Mouse (Mus musculus): ENCODE measurements around the gene Elf1. TPM values are rescaled to one million over a fixed set of nuclear protein-coding genes. Genes with fewer than 3 reads are reported as not detected.
"Not testable (repeated sequence)": the region's sequence is repeated elsewhere in the genome, so short reads cannot be mapped to it uniquely, and the experiment has no call there.

Elf1 gene
- polyA plus RNA-seq, 1 experiment from 2014 or later: 20.2 TPM

- Histone ChIP-seq H3K4me1 (ENCODE audit: insufficient read depth) (peaks cover 7% of the 10 kb centered on the region; the same call in 1 of the 2 replicates), H3K27ac (ENCODE audit: low read depth) (no peak overlapping the region), H3K9ac (no peak overlapping the region), H3K36me3 (ENCODE audit: insufficient read depth) (no peaks in the 10 kb centered on the region), H3K27me3 (ENCODE audit: insufficient read depth, low read length) (no peaks in the 10 kb centered on the region), H3K9me3 (ENCODE audit: low read depth, low read length) (no peaks in the 10 kb centered on the region), H3K4me2 (no peak overlapping the region), H3K4me3 (ENCODE audit: low read depth, low read length) (no peak overlapping the region)
- ATAC-seq (ENCODE audit: insufficient read depth) (no peak; the same call in 1 of the 2 replicates), DNase-seq (no peak)
- WGBS: 87% methylated on average over 9 of the region's 9 CpGs
- no peak for TF ChIP-seq CTCF (IDR thresholded peaks at IDR 0.05; ENCODE audit: low read depth)
These were observed 41.4 kb downstream of the Elf1 start for GRCm38 (mm10) chr14:79522387-79522786.

DNA sequence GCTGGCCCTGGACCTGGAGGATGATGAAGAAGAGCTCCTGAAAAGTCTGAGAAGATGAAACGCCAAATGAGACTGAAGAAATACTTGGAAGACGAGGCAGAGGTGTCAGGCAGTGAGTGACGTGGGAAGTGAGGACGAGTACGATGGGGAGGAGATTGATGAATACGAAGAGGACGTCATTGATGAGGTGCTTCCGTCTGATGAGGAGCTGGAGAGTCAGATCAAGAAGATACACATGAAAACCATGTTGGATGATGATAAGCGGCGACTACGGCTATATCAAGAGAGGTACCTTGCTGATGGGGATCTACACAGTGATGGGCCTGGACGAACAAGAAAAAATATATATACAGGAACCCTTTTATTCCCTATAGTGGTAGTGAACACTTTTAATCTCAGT lies 45.1 kb downstream of the Elf1 start:
- H3K9ac ChIP-seq; H3K4me3 ChIP-seq (ENCODE audit: low read depth, low read length); H3K36me3 ChIP-seq (ENCODE audit: insufficient read depth); ATAC-seq (ENCODE audit: insufficient read depth); H3K9me3 ChIP-seq (ENCODE audit: low read depth, low read length); H3K4me1 ChIP-seq (ENCODE audit: insufficient read depth); H3K4me2 ChIP-seq; DNase-seq; H3K27me3 ChIP-seq (ENCODE audit: insufficient read depth, low read length); H3K27ac ChIP-seq (ENCODE audit: low read depth): not testable (repeated sequence)
- WGBS: 80% methylated on average over 12 of the region's 12 CpGs

DNA sequence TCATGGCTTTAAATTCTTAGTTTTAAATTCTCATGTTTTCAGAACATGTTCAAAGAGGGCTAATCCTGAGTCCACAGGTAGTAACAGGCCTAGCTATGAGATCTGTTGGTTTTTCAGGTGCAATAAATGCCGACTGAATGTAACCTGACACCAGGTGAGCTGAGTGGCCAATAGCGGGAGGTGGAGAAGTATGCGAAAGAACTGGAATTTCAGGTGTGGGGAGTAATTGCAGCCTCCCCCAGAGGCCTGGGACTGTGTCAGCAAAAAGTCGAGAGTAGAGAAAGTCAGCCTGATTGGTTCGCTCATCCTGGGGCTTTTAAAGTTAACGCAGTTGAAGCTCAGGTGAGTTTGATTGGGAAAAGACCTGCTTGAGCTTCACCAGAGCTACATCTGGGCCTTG lies 46.7 kb downstream of the Elf1 start:
- Histone ChIP-seq H3K4me1 (ENCODE audit: insufficient read depth) (peaks cover 3% of the 10 kb centered on the region; the same call in 1 of the 2 replicates), H3K27ac (ENCODE audit: low read depth) (peak overlapping the region; percentile 77; the same call in 1 of the 2 replicates), H3K27me3 (ENCODE audit: insufficient read depth, low read length) (no peaks in the 10 kb centered on the region), H3K4me2 (no peak overlapping the region), H3K9me3 (ENCODE audit: low read depth, low read length) (no peaks in the 10 kb centered on the region), H3K9ac (no peak overlapping the region), H3K4me3 (ENCODE audit: low read depth, low read length) (no peak overlapping the region), H3K36me3 (ENCODE audit: insufficient read depth) (no peaks in the 10 kb centered on the region)
- no peak for TF ChIP-seq CTCF (IDR thresholded peaks at IDR 0.05; ENCODE audit: low read depth)
- ATAC-seq (ENCODE audit: insufficient read depth) (peak; percentile 94), DNase-seq (peak; percentile 83)
- WGBS: 43% methylated on average over 6 of the region's 6 CpGs

GRCm38 (mm10) chr14:79529581-79530554 lies 48.9 kb downstream of the Elf1 start:
- no peak overlapping the region for H3K4me3 ChIP-seq (ENCODE audit: low read depth, low read length)
- TF ChIP-seq CTCF (IDR thresholded peaks at IDR 0.05; ENCODE audit: low read depth): no peak
- H3K9me3 ChIP-seq (ENCODE audit: low read depth, low read length): no peaks in the 10 kb centered on the region
- no peak overlapping the region; the same call in 1 of the 2 replicates for H3K27ac ChIP-seq (ENCODE audit: low read depth)
- no peak for ATAC-seq (ENCODE audit: insufficient read depth)
- no peak overlapping the region for H3K4me2 ChIP-seq
- no peaks in the 10 kb centered on the region for H3K36me3 ChIP-seq (ENCODE audit: insufficient read depth)
- no peak overlapping the region for H3K9ac ChIP-seq
- no peak for DNase-seq
- WGBS: 73% methylated on average over 10 of the region's 10 CpGs
- H3K4me1 ChIP-seq (ENCODE audit: insufficient read depth): peaks cover 6% of the 10 kb centered on the region; the same call in 1 of the 2 replicates
- no peaks in the 10 kb centered on the region for H3K27me3 ChIP-seq (ENCODE audit: insufficient read depth, low read length)

DNA sequence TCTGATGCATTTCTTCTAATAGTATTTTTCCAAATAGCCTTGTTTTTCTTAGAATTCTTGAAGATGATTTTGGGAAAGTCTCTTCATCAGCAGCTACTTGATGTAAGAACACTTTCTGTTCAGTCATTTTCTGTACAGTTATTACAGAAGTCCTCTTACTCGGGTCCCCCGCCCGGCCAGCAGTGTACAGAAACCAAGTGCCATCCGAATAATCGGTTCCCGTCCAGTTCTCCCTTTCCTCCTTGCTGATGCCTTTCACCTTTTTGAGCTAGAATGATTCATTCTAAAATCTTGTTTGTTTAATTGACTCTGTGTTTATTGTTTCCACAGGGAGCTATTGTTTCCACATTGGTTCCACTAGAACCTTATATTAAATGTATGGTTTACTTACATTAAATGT lies 49.8 kb downstream of the Elf1 start:
- H3K9ac ChIP-seq: no peak overlapping the region
- TF ChIP-seq CTCF (IDR thresholded peaks at IDR 0.05; ENCODE audit: low read depth): no peak
- H3K4me2 ChIP-seq: no peak overlapping the region
- H3K4me3 ChIP-seq (ENCODE audit: low read depth, low read length): no peak overlapping the region
- no peak for ATAC-seq (ENCODE audit: insufficient read depth)
- no peaks in the 10 kb centered on the region for H3K27me3 ChIP-seq (ENCODE audit: insufficient read depth, low read length)
- H3K27ac ChIP-seq (ENCODE audit: low read depth): no peak overlapping the region; the same call in 1 of the 2 replicates
- H3K4me1 ChIP-seq (ENCODE audit: insufficient read depth): peaks cover 9% of the 10 kb centered on the region; the same call in 1 of the 2 replicates
- no peak for DNase-seq
- H3K36me3 ChIP-seq (ENCODE audit: insufficient read depth): no peaks in the 10 kb centered on the region
- WGBS: 88% methylated on average over 6 of the region's 6 CpGs
- H3K9me3 ChIP-seq (ENCODE audit: low read depth, low read length): no peaks in the 10 kb centered on the region

GRCm38 (mm10) chr14:79532036-79532776 lies 51.2 kb downstream of the Elf1 start:
- 74% methylated on average over 8 of the region's 8 CpGs for WGBS
- Histone ChIP-seq H3K27ac (ENCODE audit: low read depth) (no peak overlapping the region), H3K9me3 (ENCODE audit: low read depth, low read length) (no peaks in the 10 kb centered on the region), H3K4me2 (no peak overlapping the region), H3K27me3 (ENCODE audit: insufficient read depth, low read length) (no peaks in the 10 kb centered on the region), H3K36me3 (ENCODE audit: insufficient read depth) (no peaks in the 10 kb centered on the region), H3K9ac (no peak overlapping the region), H3K4me1 (ENCODE audit: insufficient read depth) (peaks cover 8% of the 10 kb centered on the region; the same call in 1 of the 2 replicates), H3K4me3 (ENCODE audit: low read depth, low read length) (no peak overlapping the region)
- no peak for TF ChIP-seq CTCF (IDR thresholded peaks at IDR 0.05; ENCODE audit: low read depth)
- no peak for DNase-seq
- no peak for ATAC-seq (ENCODE audit: insufficient read depth)

GRCm38 (mm10) chr14:79533350-79533749 lies 52.4 kb downstream of the Elf1 start:
- WGBS: 90% methylated on average over 1 of the region's 1 CpGs

More at GRCm38 (mm10) chr14:79533350-79533749, 52.4 kb downstream of the Elf1 start:
- H3K9me3 ChIP-seq (ENCODE audit: low read depth, low read length): no peaks in the 10 kb centered on the region
- no peak for TF ChIP-seq CTCF (IDR thresholded peaks at IDR 0.05; ENCODE audit: low read depth)
- peaks cover 8% of the 10 kb centered on the region; the same call in 1 of the 2 replicates for H3K4me1 ChIP-seq (ENCODE audit: insufficient read depth)
- no peak overlapping the region for H3K4me3 ChIP-seq (ENCODE audit: low read depth, low read length)
- DNase-seq: no peak
- H3K36me3 ChIP-seq (ENCODE audit: insufficient read depth): no peaks in the 10 kb centered on the region
- H3K4me2 ChIP-seq: no peak overlapping the region
- ATAC-seq (ENCODE audit: insufficient read depth): no peak
- H3K27me3 ChIP-seq (ENCODE audit: insufficient read depth, low read length): no peaks in the 10 kb centered on the region
- H3K9ac ChIP-seq: no peak overlapping the region
- peak overlapping the region; percentile 32; the same call in 1 of the 2 replicates for H3K27ac ChIP-seq (ENCODE audit: low read depth)
